Mouse (Mus musculus): Measurements from ENCODE around the gene Dpf1. TPM values are rescaled to one million over a fixed set of nuclear protein-coding genes. Genes with fewer than 3 reads are reported as not detected.
A peak's percentile ranks its signal among the peaks of the same experiment; 100 is the strongest.

The Dpf1 gene
- total and polyA plus RNA-seq, 3 experiments = 10.2 to 17.3 TPM; not detected in 1

DNA sequence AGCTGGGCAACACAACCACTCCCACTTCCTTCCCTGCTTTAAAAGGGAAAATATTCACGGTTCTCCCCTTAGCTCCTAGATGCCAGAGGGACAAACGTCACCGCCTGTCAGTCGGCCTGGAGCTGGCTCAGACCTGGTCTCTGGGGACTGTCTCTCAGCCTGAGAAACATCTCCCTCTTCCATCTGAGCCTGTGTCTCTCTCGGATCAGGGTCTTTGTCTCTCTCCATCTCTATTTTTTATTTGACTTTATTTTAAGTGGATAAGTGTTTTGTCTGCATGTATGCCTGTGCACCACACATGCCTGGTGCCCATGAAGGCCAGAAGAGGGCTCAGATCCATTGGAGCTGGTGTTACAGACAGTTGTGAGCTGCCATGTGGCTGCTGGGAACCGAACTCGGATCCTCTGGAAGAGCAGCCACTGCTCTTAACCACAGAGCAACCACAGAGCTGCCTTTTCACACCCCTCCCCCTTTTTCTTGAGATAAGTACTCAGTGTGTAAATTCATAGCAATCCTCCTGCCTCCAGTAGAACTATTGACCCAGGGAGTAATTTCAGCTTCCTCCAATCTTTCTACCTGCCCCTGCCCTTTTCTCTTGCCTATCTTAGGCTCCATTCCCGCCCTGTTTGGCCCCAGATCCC is 11.2 kb upstream of the Dpf1 start (continued):
- no peak for TF ChIP-seq ZMIZ1 (IDR thresholded peaks at IDR 0.05; ENCODE audit: low read depth, low read length)
- 0 out of 4 replicates have a peak, but pooled peaks of 1 of the 2 experiments have one; percentile 43 for TF ChIP-seq EP300 (IDR thresholded peaks at IDR 0.05; ENCODE audit: low read depth in 1 of 2, low read length in 2 of 2)
- no peak for TF ChIP-seq TAL1 (IDR thresholded peaks at IDR 0.05; ENCODE audit: low read length)
- TF ChIP-seq POLR2A (IDR thresholded peaks at IDR 0.05; ENCODE audit: control insufficient read depth in 1 of 2, insufficient read depth in 1 of 2, low read depth in 1 of 2, low read length in 2 of 2, poor library complexity in 1 of 2) = no peak
- no peak for TF ChIP-seq POLR2AphosphoS2 (IDR thresholded peaks at IDR 0.05; ENCODE audit: low read length)
- TF ChIP-seq CHD2 (IDR thresholded peaks at IDR 0.05; ENCODE audit: low read length) = 0 out of 2 replicates have a peak, but pooled peaks have one; percentile 16
- TF ChIP-seq RCOR1 (IDR thresholded peaks at IDR 0.05; ENCODE audit: low read depth, low read length) = 0 out of 2 replicates have a peak, but pooled peaks have one; percentile 34
- no peak for TF ChIP-seq MEF2A (IDR thresholded peaks at IDR 0.05; ENCODE audit: extremely low read depth, insufficient replicate concordance, low read depth, low read length, poor library complexity, severe bottlenecking)
- TF ChIP-seq CHD1 (IDR thresholded peaks at IDR 0.05; ENCODE audit: low read depth, low read length) = no peak
- TF ChIP-seq GATA1 (IDR thresholded peaks at IDR 0.05; ENCODE audit: low read depth, low read length) = peak; percentile 49

DNA sequence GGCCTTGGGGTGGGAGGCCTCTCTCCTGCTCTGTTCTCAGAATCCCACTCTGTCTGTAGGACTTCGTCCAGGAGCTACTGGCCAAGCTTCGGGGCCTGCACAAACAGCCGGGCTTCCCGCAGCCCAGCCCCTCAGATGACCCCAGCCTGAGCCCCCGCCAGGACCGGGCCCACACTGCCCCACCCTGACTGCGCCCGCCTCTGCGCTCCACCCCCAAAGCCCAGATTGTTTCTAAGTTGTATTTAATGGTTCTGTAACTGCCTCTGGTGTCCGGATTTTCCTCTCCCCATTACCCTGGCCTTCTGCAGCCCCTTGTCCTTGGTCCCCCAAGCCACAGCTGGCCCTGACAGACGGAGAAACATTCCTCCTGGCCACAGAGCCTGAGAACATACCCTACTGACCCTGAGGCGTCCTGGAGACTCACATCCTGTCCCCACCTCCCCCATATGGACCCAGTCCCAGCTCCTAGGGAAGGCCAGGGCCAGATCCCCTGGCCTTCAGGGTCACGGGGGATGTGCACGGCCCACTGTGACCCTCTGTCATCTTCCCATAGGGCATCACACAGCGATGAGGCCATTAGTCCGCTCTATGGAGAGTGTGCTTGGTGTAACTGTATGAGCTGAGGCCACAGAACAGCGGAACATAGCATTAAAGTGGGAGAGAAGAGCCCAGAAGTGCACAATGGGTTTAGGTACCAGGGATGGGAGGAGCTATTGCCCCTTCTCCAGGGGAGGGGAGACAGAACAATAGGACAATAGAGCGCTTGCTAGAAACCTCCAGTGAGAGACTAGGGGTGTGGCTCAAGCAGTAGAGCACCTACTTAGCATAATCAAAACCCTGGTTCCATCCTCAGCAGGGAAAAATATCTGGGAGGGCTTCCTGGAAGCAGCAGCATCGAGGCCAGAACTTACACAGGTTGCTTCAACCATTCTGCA is 10.4 kb upstream of the Dpf1 start:
- TF ChIP-seq GATA1 (IDR thresholded peaks at IDR 0.05; ENCODE audit: low read depth, low read length) = no peak
- Histone ChIP-seq H3K9me3 (replicated peaks; ENCODE audit: insufficient read depth, low read length) (no peaks in the 10 kb centered on the region), H3K4me3 (ENCODE audit: control insufficient read depth in 1 of 2, insufficient read depth in 1 of 2, low read depth in 2 of 2, low read length in 2 of 2) (no peak overlapping the region), H3K27ac (ENCODE audit: control insufficient read depth, low read depth, low read length) (no peak overlapping the region), H3K9ac (ENCODE audit: control insufficient read depth, low read depth, low read length, poor library complexity, severe bottlenecking) (no peak overlapping the region), H3K27me3 (ENCODE audit: control insufficient read depth in 1 of 2, insufficient read depth in 2 of 2, low read length in 2 of 2) (no peaks in the 10 kb centered on the region), H3K79me2 (ENCODE audit: control insufficient read depth, insufficient read depth, low read length, poor library complexity) (no peaks in the 10 kb centered on the region), H3K36me3 (ENCODE audit: control insufficient read depth in 1 of 2, insufficient read depth in 2 of 2, low read length in 2 of 2) (no peaks in the 10 kb centered on the region; a peak in 1 of 4 replicates), H3K4me1 (ENCODE audit: control insufficient read depth in 1 of 2, insufficient read depth in 2 of 2, low read length in 2 of 2) (peaks cover 5 to 12% of the 10 kb centered on the region in 2 experiments; a peak in 1 of 4 replicates)
- DNase-seq (ENCODE audit: low read depth, low spot score) = no peak

DNA sequence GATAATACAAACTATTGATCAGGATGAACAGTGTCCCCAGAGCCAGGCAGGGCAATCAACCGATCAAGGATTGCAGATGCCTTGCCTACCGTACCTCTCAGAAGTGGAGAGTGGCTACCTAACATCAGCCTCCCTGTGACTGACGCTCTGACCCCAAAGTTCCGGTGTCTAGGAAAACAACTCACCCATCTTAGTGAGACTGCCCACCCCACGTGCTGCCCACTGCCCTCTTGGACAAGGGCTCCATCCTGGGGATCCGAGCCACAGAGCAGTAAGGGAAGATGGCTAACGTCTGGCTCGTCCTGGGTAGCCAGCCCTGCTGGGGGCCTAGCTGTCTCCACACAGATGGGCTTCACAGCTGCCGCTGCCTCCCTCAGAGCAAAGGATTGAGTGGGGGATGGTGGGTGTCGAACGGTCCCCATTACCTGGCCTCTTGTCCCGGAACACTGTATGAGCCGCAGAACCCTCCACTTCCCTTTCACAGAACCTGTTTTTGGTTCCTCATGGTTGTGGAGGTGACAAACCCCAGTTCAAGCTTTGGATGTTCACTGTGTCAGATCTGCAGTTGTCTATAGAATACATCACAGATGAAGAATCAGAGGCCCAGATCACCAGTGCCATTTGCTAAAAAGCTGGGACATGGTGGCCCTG is 9.5 kb upstream of the Dpf1 start:
- H3K79me2 ChIP-seq (ENCODE audit: control insufficient read depth, insufficient read depth, low read length, poor library complexity) = no peaks in the 10 kb centered on the region
- H3K4me3 ChIP-seq (ENCODE audit: control insufficient read depth in 1 of 2, insufficient read depth in 1 of 2, low read depth in 2 of 2, low read length in 2 of 2) = no peak overlapping the region
- H3K4me1 ChIP-seq (ENCODE audit: control insufficient read depth in 1 of 2, insufficient read depth in 2 of 2, low read length in 2 of 2) = peaks cover 5 to 12% of the 10 kb centered on the region in 2 experiments; a peak in 1 of 4 replicates
- H3K36me3 ChIP-seq (ENCODE audit: control insufficient read depth in 1 of 2, insufficient read depth in 2 of 2, low read length in 2 of 2) = no peaks in the 10 kb centered on the region
- no peak overlapping the region for H3K27ac ChIP-seq (ENCODE audit: control insufficient read depth, low read depth, low read length)
- no peaks in the 10 kb centered on the region for H3K9me3 ChIP-seq (replicated peaks; ENCODE audit: insufficient read depth, low read length)
- H3K27me3 ChIP-seq (ENCODE audit: control insufficient read depth in 1 of 2, insufficient read depth in 2 of 2, low read length in 2 of 2) = no peaks in the 10 kb centered on the region
- no peak for DNase-seq (ENCODE audit: low read depth, low spot score)
- H3K9ac ChIP-seq (ENCODE audit: control insufficient read depth, low read depth, low read length, poor library complexity, severe bottlenecking) = no peak overlapping the region
- TF ChIP-seq TCF12 (IDR thresholded peaks at IDR 0.05; ENCODE audit: low read depth, low read length) (no peak), CTCF (IDR thresholded peaks at IDR 0.05 in 2 of 3, conservative IDR thresholded peaks at IDR 0.05 in 1 of 3; ENCODE audit: control insufficient read depth in 1 of 3, insufficient read depth in 1 of 3, low read depth in 2 of 3, low read length in 3 of 3, poor library complexity in 1 of 3, severe bottlenecking in 1 of 3) (no peak), KAT2A (conservative IDR thresholded peaks at IDR 0.05; ENCODE audit: low read depth, low read length) (no peak), RCOR1 (IDR thresholded peaks at IDR 0.05; ENCODE audit: low read depth, low read length) (no peak), ZMIZ1 (IDR thresholded peaks at IDR 0.05; ENCODE audit: low read depth, low read length) (no peak), MEF2A (IDR thresholded peaks at IDR 0.05; ENCODE audit: extremely low read depth, insufficient replicate concordance, low read depth, low read length, poor library complexity, severe bottlenecking) (no peak), JUND (IDR thresholded peaks at IDR 0.05; ENCODE audit: low read depth, low read length) (no peak), MAX (IDR thresholded peaks at IDR 0.05; ENCODE audit: low read length) (no peak), UBTF (IDR thresholded peaks at IDR 0.05; ENCODE audit: borderline replicate concordance, insufficient read depth, low read depth, low read length) (no peak), ZC3H11A (IDR thresholded peaks at IDR 0.05; ENCODE audit: low read depth, low read length) (no peak), SIN3A (IDR thresholded peaks at IDR 0.05; ENCODE audit: low read length) (no peak), CHD2 (IDR thresholded peaks at IDR 0.05; ENCODE audit: low read length) (no peak), MXI1 (IDR thresholded peaks at IDR 0.05; ENCODE audit: low read depth, low read length) (no peak), NELFE (IDR thresholded peaks at IDR 0.05; ENCODE audit: low read depth, low read length) (no peak), MAFK (IDR thresholded peaks at IDR 0.05; ENCODE audit: borderline replicate concordance, low read depth, low read length) (no peak), SMC3 (IDR thresholded peaks at IDR 0.05; ENCODE audit: low read depth, low read length) (no peak), RAD21 (IDR thresholded peaks at IDR 0.05; ENCODE audit: low read depth, low read length) (no peak), TAL1 (IDR thresholded peaks at IDR 0.05; ENCODE audit: low read length) (no peak), USF2 (IDR thresholded peaks at IDR 0.05; ENCODE audit: borderline replicate concordance in 1 of 2, insufficient read depth in 1 of 2, low read depth in 1 of 2, low read length in 2 of 2) (no peak)
